Mouse (Mus musculus) adrenal gland, postnatal 0 days (tissue): ENCODE measurements around the gene Sim2. TPM values are rescaled to one million over a fixed set of nuclear protein-coding genes. Genes with fewer than 3 reads are reported as not detected.

Experiments
- microRNA-seq: library from miRNA; unstranded; fragments of <30 nt; microRNA quantifications from one replicate; pipeline ENCODE4, GENCODE M21; 2016; ENCODE audit warnings: borderline replicate concordance; ENCODE audit not compliant: insufficient number of aligned reads
- polyA plus RNA-seq: library from polyadenylated mRNA; unstranded; fragments of >200 nt; fragmentation: Nextera tagmentation; extraction: Ambion mirVana; gene quantifications from 2 replicates; pipeline ENCODE4 v1.2.1, GENCODE M21; 2015

Sim2 gene
- polyA plus RNA-seq: 0.04 and 0.09 TPM in 2 replicates

GRCm38 (mm10) chr16:94084711-94085602, at the start of gene Sim2:
TSS of gene Sim2 (plus strand) at chr16:94084931.

Small RNA genes within 50 kb of the gene (microRNA-seq; reads per million reads assigned to microRNA genes)
- gene Gm23062: not detected

Other genes with a start within 250 kb of the Sim2 start
- gene Chaf1b, start 201.0 kb upstream of the Sim2 start, polyA plus RNA-seq: 19.3 and 31.1 TPM in 2 replicates
- gene Cldn14, start 76.1 kb upstream of the Sim2 start, polyA plus RNA-seq: 0.17 and 0.24 TPM in 2 replicates
- gene Hlcs, start 228.6 kb downstream of the Sim2 start, polyA plus RNA-seq: 5.1 and 8.6 TPM in 2 replicates
- gene Ripply3, start 243.5 kb downstream of the Sim2 start, polyA plus RNA-seq: 4.7 and 5.0 TPM in 2 replicates